Mouse (Mus musculus) adrenal gland, postnatal 14 days (tissue): ENCODE results near the gene Tcp1. TPM values are rescaled to one million over a fixed set of nuclear protein-coding genes. Genes with fewer than 3 reads are reported as not detected.
"Not testable (repeated sequence)": the region's sequence is repeated elsewhere in the genome, so short reads cannot be mapped to it uniquely, and the experiment has no call there.

Experiments
- DNase-seq: peaks from one replicate; pipeline ENCODE4 v3.0.0; 2021; ENCODE audit warnings: mixed read lengths
- long read RNA-seq, 2 experiments: library from polyadenylated mRNA; stranded (forward); transcript quantifications; one replicate each; pipeline ENCODE4 v2.0.0; 2021
- total RNA-seq: library from RNA; stranded (reverse); gene quantifications from 2 replicates; pipeline ENCODE4 v1.2.3, GENCODE M21; 2021

Gene Tcp1
- total RNA-seq, result 232 and 252 TPM in 2 replicates
- long read RNA-seq, experiment 1, transcript Tcp1-201 (11 exons, 1,902 nt), result minor isoform, 8 of 266 reads
- long read RNA-seq, experiment 1, transcript Tcp1-207 (3 exons, 614 nt), result minor isoform, 5 of 266 reads
- long read RNA-seq, experiment 1, transcript Tcp1-209 (12 exons, 2,446 nt), result major isoform, 210 of 266 reads
- long read RNA-seq, experiment 1, partial matches to known transcripts, result 39 of 266 reads
- long read RNA-seq, experiment 1, other reads (novel, unspliced or antisense), result 4 of 266 reads
- long read RNA-seq, experiment 2, transcript Tcp1-201 (11 exons, 1,902 nt), result minor isoform, 11 of 197 reads
- long read RNA-seq, experiment 2, transcript Tcp1-209 (12 exons, 2,446 nt), result major isoform, 141 of 197 reads
- long read RNA-seq, experiment 2, transcript Tcp1-207 (3 exons, 614 nt), result minor isoform, 6 of 197 reads
- long read RNA-seq, experiment 2, partial matches to known transcripts, result 29 of 197 reads
- long read RNA-seq, experiment 2, other reads (novel, unspliced or antisense), result 10 of 197 reads

DNA sequence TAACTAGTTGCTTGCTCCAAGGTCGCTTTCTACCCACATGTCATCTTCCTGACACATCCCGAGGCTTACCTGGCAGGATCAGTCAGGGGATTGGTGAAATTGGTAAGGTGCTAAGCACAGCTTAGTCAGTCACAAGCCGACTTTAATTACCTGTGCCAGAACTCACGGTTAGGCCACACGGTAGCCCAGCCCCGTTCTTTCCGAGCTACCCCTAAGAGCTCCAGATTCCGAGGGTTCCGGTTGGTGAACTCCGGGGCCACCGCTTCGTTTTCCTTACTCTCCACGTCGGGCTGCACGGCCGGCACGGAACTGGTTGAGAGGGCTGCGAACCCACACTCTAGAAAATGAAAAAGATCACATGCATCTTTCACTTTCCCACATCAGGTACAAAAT is at the start of gene Tcp1:
TSS of gene Tcp1 (plus strand) at position 214 of the 393 bp plus-strand sequence.
- DNase-seq, result peak; percentile 56

DNA sequence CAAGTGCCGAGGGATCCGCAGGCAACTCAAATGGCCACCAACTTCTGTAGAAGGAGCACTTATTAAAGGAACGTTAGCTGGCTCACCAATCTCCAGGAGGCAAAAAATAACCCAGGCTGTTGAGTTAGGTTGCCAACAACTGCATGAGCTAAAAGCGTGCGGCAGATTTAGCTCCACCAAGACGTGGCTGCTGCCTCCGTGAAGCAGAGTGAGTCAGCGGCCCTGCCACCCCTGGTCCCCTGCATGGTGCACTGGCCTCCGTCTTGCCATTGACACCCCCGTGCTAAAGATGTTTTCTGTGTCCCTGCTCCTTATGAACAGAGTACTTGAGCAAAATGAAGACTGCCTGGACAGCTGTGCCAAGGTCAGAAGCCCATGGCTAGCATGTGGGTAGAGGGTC is 48.6 kb upstream of the Tcp1 start:
- DNase-seq, result no peak

DNA sequence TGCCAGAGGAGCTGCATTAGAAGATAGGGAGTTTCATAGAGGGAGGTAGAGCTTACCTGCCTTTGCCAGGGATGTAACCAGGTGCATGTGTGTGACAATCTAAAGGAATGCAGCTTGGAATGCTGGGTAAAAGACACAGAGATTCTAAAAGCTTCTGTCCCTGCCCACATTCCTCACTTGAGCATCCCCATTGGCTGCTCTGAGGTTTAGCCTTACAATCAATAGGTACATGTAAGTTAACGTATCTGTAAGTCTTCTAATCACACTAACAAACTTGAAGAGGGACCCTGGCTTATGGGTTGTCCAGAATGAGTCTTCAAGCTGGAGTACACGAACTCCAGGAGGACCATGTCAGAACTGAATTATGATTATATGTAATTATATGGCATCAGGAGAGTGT is 47.5 kb upstream of the Tcp1 start, which contains the start of gene Mas1:
TSS of gene Mas1 (minus strand) at position 101 of the 400 bp plus-strand sequence.
- DNase-seq, result no peak

DNA sequence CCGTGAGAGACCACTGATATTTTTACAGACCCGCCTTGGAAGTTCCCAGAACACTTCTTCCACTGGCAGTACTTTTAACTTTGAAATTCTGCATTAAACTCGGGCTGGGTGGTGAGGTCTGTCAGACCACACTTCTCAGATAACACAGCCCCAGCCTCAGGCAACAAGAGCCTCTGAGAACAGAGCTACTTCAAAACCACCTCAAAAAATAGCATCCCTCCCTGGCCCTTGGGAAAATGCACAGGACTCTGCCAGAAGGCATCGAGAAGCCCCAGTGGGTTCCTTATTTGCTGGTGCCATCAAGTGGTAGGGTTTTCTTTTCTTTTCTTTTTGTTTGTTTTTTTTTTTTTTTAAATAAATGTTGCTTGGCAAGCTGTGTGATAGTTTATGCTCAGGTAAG is 46.9 kb upstream of the Tcp1 start:
- no peak for DNase-seq

DNA sequence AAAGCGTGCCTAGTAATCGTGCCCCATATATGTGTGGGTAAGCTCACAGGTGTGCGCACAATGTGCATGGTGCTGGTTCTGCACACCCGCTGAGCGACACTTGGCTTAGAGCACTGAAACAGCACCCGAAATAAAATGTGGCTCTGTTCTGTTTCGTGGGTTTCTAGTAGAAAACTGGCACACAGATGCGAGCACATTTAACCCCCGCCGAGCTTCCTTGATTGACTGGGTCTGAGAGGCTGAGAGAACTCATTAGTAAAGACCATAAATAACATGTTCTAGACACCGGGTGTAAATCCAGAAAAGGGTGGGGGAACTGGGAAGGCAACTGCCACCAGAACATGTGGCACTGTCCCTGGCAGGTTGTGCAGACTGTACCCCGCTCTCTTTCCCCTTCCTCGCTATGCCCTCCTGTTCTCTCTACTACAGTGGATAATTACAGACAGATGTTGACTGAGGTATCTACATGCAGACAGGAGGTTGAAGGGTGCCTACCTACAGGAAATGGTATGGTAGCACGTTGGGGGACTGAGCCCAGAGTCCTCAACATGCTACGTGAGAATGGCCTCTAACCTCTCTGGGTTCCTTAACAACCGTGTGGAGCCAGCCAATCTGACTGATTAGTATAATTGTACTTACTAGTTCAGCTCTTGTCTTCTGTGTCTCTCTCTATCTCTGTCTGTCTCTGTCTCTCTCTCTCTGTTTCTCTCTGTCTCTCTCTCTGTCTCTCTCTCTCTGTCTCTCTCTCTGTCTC is 43.0 kb upstream of the Tcp1 start:
- DNase-seq, result no peak

DNA sequence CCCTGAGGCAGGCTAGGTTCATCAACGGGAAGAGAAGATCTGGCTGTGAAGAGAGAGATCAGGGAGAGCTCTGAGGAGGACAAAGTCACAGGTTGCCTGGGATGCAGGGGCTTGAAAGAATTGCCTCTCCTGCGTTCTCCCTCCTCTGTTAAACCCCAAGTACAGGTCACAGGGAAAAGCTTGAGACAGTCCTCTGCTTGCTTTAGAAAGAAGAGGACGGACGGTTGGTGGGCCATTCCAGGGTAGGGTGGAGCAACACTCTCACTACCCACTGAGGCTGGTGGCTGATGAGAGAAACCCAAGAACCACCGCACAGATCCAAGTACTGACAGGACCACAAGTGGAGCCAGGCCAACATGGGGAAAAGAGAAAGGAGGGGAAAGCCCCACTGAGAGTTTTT is 39.8 kb upstream of the Tcp1 start, which contains the start of gene Mrgprh:
TSS of gene Mrgprh (plus strand) at position 301 of the 400 bp plus-strand sequence.
- DNase-seq, result no peak

DNA sequence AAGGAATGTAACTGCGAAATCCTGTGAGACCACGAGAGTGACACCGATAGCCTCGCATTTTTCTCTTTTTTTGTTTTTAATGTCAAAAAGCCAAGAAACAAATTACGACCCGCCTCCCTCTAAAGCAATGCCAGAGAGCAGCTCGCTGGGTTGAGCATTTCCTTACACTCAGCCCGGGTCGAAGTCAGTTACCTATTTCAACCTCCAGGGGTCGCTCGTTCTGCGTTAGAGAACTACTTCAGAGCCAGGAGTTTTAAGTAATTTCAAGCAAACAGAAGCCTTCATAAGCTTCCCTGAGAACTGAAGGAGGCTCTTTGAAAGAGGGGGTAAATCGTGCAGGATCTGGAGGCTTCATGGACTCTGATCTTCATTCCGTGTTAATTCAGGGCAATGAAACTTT is 35.3 kb upstream of the Tcp1 start:
- DNase-seq, result peak; percentile 86

DNA sequence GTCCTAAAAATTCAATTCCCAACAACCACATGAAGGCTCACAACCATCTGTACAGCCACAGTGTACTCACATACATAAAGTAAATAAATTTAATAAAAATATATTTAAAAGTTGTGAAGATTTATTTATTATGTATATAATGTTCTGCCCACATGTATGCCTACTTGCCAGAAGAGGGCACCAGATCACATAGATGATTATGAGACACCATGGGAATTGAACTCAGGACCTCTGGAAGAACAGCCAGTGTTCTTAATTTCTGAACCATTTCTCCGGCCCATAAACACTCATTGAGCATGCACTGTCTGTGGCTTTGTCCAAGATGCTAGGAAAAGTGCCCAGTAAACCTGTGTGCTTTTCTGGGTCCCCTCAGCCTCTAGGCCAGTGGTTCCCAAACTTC is 34.3 kb upstream of the Tcp1 start:
- DNase-seq, result no peak

DNA sequence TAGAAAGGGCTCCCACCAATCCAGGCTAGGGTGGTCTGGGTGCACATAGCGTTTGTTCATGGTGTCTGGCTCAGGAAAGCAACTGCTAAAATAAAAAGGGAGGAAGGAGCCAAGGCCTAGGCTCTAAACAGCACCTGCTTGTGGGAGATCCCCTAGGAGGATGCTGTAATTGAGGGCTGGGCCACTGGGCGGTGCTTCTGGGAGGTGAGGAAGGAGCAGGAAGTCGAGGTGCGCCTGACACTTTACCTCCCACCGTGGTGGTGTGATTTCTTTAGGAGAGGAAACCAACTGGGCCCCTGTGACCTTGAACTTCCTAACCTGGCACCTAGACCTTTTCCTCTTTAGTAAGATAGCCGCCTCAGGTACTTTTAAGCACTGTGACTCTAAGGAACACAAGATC is 28.9 kb upstream of the Tcp1 start:
- no peak for DNase-seq

DNA sequence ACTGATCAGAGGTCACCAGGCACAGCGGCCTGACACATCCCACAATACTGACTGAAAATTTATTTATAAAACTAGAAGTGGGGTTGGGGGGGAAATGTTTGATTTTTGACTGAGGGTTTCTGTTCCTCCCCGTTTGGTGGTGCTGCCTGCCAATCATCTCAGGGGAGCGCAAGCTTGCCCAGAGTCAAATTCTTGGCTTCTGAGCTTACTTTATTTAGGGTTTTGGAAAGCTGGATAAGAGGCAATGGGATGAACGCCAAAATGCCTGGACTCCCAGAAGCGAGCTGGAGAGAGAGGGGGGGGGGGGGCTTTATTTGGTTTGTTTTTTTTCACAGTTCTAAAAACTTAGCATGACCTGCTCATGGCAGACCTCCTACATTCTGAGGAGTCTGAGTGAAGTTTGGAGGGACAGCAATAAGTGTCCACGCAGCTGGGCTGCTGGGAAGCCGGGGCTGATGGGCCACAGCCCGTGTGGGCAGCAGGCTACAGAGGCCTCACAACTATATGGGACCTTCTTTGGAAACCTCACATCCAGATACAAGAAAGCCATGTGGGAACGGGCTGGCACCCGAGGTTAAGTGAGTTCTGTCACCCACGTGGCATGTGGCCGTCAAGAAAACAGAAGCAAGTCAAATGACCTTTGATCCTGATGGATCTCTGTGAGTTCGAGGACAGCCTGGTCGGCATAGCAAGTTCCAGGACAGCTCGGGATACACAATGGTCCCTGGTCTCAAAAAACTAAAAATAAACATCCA is 28.3 kb upstream of the Tcp1 start:
- peak; percentile 17 for DNase-seq

DNA sequence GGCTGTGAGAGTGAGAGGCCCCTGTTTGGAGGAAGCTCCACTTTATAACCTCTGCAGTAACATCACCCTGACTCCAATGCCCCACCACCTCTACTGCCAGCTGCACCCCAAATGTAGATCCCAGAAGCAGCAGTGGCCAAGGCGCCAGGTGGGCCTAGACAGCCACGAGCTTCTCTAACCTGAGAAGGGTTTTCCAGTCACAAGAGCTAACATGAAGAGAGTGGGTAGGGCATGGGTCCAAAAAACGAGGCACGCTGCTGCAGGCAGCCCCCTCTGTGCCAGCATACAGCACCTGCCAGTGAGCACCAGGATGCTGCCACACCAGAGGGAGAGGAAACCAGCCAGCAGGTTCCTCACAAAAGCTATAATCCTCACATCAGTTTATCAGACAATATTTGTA is 24.4 kb upstream of the Tcp1 start:
- no peak for DNase-seq

DNA sequence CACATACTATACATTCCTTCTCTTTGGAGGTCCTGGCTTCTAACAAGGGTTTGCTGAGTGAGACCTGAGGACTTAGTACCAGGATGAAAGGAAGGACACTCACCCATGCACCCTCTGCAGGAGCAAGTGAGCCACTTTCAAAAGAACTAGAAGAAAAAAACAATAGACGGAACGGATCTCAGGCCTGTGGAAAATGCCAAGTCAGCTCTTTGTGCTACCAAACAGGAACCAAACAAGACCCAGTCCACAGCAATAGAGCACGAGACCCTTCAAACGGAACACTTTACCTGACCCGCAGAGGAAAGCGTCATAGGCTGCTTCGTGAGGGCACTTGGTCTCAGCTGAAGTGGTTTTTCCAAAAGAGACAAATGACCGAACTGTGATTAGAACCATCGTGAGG is 23.5 kb upstream of the Tcp1 start:
- no peak for DNase-seq

DNA sequence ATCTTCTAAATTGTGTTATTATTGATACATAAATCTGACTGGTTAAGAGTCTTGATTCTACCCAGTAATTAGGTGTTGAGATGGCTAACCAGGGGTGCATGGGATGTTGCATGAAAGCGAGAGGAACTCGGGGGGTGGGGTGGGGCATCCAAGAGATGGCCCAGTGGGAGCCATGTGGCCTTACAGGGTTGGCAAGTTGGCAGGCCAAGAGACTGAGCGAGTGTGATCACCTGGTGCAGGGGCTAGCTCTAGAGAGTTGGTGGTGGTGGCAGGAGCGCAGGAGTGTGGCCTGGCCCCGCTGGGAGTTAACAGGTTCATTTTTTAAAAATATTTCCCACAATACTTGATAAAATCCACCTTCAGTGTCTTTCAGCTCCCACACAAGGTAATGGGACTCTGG is 17.8 kb upstream of the Tcp1 start:
- no peak for DNase-seq

DNA sequence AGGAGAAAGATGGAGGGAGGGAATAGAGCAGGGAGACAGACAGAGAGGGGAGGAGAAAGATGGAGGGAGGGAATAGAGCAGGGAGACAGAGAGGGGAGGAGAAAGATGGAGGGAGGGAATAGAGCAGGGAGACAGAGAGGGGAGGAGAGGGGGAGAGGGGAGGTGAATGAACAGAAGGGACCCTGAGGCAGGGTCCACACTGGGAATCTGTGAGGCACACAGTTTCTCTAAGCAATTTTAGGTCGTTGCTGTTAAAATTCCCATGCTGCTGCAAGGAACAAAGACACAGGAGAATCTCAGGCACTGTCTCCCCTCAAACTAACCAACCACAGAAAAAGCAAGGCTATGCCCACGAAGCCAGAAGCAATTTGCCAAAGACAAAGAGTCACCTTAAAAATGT is 16.9 kb upstream of the Tcp1 start:
- DNase-seq, result not testable (repeated sequence)

DNA sequence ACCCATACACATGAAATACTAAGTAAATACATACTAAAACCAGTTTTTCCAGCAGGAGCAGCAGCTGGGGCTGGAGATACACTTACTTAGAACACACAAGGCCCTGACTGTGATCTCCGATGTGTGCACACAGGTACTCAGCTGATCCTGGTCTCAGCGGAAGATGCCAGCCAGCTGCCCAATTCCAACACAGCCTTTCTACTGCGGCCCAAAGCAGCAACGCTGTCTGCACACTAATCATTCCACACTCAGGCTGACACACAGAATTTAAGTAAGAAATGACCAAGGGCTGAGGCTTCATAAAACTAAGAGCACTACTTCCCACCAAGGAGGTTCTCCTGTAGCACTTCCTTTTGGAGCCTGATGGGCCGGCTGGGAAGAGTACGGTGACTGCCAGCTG is 13.2 kb upstream of the Tcp1 start:
- DNase-seq, result no peak

DNA sequence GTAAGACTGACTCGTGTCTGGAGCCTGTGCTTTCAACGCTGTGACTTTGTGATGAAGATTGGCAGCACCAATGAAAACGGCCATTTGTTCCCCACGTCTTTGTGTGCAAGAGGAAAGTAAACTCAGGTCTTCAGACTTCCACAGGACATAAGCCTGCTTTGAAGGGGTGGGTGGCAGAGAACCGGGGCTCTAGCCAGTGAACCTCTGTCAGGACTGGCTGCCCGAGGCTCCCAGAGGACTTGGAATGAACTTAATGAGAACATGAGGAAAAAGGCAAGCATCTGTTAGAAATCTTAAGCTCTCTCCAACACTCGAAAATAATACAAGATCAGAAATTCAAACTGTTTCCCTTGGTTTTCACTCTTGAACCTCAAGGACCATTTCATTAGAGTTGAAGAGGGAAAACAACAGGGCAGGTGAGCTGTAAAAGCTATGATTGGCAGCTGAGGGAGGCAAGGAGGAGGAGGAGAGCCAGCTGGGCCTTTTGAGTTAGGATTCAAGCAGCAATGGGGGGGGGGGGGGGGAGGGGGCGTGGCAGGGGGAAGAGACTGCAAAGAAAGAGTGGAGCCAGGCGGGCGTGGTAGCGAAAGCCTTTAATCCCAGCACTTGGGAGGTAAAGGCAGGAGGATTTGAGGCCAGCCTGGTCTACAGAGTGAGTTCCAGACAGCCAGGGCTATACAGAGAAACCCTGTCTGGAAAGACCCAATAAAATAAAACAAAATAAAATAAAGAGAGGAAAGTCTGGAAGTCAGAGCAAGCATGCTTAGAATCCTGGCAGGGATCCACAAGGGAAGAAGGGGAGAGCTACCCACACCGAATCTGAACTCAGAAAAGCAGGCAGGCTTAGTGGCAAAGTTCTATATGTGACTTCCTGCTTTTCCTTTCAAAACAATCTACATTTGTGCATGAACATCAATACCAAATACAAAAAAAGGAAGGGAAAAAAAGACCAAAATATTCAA is 11.8 kb upstream of the Tcp1 start:
- no peak for DNase-seq

DNA sequence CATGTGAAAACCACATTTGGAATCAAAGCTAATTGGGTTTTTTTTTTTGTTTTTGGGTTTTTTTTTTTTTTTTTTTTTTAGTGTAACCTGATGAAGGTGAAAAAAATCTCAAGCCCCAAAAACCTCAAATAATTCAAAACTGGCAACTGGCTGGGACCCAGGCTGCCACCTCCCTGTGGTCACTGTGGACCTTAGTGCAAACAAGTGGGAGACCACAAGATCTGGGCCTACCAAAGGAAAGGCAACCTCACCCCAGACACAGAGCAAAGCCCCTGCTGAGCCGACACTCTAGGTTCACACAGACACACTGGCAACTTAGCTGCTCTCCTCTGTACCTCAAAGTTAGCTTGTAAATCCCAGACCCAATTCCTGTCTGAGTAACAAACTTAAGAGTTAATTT is 11.2 kb upstream of the Tcp1 start:
- no peak for DNase-seq

DNA sequence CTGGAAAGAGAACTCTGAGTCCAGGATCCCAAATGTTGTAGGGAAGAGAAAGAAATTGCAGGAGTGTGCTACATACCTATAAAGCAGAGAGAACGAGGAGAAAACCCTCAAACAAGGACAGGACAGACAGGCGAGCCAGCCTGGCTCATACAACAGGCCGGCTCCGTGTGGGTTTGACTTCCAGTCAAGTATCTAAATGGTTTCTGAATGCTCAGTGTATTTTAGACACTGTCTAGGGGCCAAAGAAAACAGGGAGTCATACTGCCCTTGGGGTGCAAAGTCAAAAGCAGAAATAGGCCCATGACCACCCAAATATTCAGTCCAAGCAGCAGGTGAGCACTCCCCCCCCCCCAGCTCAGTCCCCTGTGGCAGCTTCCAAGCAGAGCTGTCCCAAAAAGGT is 9.7 kb upstream of the Tcp1 start:
- DNase-seq, result no peak

DNA sequence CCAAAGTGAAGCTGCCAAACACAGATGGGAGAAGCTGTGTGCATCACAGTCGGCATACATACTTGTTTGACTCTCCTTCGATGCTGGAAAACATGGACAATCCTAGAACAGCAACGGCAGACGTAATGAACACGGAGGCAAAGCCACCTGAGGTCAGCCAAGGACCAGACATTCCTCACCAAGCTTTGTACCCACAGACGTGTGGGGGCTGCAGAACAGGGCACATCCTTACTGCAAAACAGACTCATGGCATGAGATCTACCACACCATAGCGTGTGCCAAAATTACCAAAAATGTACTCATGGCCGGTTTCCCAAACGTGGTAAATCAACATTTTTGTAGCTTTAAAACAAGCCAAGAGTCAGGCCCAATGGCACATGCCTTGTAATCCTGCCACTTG is 9.1 kb upstream of the Tcp1 start:
- no peak for DNase-seq

DNA sequence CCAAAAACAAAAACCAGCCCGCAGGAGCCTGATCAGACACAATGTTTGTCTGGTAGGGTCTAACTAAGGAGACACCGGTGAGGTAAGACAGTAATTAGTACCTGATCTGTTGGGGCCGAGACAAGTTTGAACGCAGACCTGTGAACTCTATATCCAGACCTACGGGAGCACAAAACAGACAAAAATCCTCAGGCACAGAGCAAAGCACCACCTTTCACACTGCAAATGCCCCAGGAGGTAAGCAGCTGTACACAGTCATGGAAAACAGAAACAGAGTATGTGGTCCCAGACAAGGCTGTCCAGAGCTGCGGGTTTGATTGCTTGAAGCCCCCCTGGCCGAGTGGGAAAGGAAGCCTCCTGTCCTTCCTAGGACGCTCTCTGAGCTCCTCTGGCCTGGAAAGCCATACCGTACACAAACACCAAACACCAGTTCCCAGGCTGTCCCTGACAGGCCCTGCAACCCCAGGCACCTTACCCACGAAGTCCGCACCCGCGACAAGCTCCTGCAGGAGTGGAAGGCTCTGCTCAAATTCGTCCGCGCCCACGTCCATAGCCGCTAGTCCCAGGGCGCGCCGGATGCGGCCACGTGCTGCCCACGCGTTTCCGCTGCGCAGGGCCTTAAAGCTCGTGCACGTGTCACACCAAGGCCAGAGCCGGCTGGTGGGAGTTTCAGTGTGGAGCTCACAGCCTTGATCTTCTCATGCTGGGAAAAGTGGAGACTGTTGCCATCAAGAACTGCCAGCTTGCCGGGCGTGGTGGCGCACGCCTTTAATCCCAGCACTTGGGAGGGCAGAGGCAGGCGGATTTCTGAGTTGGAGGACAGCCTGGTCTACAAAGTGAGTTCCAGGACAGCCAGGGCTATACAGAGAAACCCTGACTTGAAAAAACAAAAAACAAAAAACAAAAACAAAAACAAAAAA is 5.9 kb upstream of the Tcp1 start, which contains the start of gene Pnldc1:
TSS of gene Pnldc1 (minus strand) at position 870 of the 920 bp plus-strand sequence.
- peak; percentile 40 for DNase-seq
